Mouse (Mus musculus): ENCODE measurements around the gene Mfge8.

DNA sequence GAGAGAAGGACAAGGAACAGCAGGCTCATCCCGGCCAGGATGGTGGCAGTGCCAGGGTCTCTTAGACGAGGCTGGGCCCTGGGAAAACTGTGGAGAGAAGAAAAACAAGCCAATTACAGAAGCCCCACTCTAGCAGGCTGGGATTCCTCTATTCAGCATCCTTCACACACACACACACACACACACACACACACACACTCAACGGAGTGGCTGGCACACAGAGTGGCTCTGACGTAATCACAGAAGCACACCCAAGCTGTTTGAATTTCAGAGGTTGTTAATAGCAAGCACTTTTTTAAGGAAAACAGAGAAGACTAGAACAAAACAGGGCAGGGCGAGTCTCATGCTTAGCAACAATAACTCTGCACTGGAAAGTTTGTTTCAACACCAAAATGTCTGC is 25.4 kb downstream of the Mfge8 start:
- TF ChIP-seq POLR2A (IDR thresholded peaks at IDR 0.05; ENCODE audit: borderline replicate concordance, low read depth, low read length) (no peak), CTCF (IDR thresholded peaks at IDR 0.05; ENCODE audit: low read depth, low read length) (no peak)

All from bone marrow macrophage, adult 2 months (primary cell).